Mouse (Mus musculus) G1E (cell line): ENCODE data around the gene Gm28043.

Experiments used
- CTCF ChIP-seq: IDR thresholded peaks from 2 replicates; pipeline ENCODE4 v1.5.1; 2012; ENCODE audit warnings: low read depth, low read length, inconsistent platforms, mixed read lengths
- TAL1 ChIP-seq: conservative IDR thresholded peaks from 2 replicates; pipeline ENCODE4 v1.6.1; 2012; ENCODE audit warnings: low read depth, low read length, inconsistent platforms, mixed read lengths

DNA sequence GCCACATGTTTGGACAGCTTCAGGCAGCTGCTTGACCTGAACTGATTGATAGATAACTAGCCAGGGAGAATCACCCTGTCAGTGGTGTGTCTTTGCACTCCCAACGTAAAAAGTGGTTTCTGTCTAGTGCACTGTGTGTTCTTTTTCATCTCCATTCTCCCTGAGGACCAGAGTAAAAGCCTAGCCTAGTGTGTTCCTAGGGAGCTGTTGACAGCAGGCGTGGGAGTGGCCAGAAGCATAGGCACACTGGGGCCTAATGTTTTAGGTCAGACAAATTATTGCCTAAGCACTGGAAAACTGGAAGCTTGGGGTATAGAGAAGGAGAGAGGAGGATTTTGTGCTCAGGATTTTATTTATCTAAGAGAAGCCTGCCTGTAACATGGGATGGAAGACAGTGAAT, 68.5 kb downstream of the Gm28043 start:
- no peak for TF ChIP-seq CTCF
- TF ChIP-seq TAL1 = no peak
